Comparison of ENCODE assay signal across 8 mouse cellular contexts in genomic region chr2:61711108-61712040, GRCm38 (mm10). TPM values are rescaled to one million over a fixed set of nuclear protein-coding genes. Genes with fewer than 3 reads are reported as not detected.
DNase-seq lines count a peak whose midpoint lies in the region; ATAC-seq and TF ChIP-seq lines count a peak whose summit lies in the region.

Gene Psmd14 (plus strand): TSS chr2:61711694.

- peak within 1 kb of the TSS; percentile 80 for H3K4me2 ChIP-seq in embryonic facial prominence, embryonic 13.5 days
- H3K4me2 ChIP-seq in limb, embryonic 13.5 days (replicated peaks): peak within 1 kb of the TSS; percentile 77
- H3K4me2 ChIP-seq in midbrain, embryonic 16.5 days (ENCODE audit: low read length): peak within 1 kb of the TSS; percentile 77

- no peak for TF ChIP-seq EP300 in heart, adult 2 months (IDR thresholded peaks at IDR 0.05; ENCODE audit: insufficient read depth, low read depth, low read length)

- H3K27ac ChIP-seq in embryonic facial prominence, embryonic 13.5 days: peak within 1 kb of the TSS; percentile 86
- peak within 1 kb of the TSS; percentile 78 for H3K27ac ChIP-seq in heart, adult 2 months
- peak within 1 kb of the TSS; percentile 79 for H3K27ac ChIP-seq in limb, embryonic 13.5 days
- peak within 1 kb of the TSS; percentile 81 for H3K27ac ChIP-seq in midbrain, embryonic 16.5 days (ENCODE audit: low read length)

- peaks cover 6% of the 10 kb centered on the region for H3K79me2 ChIP-seq in heart, adult 2 months (replicated peaks; ENCODE audit: control insufficient read depth, insufficient read depth, low read length)

- no peaks in the 10 kb centered on the region for H3K36me3 ChIP-seq in embryonic facial prominence, embryonic 13.5 days
- 0 out of 2 replicates have a peak, but pooled peaks cover 2% of the 10 kb centered on the region for H3K36me3 ChIP-seq in heart, adult 2 months (ENCODE audit: control insufficient read depth, insufficient read depth, low read length)
- H3K36me3 ChIP-seq in limb, embryonic 13.5 days: no peaks in the 10 kb centered on the region
- H3K36me3 ChIP-seq in midbrain, embryonic 16.5 days (ENCODE audit: control insufficient read depth, insufficient read depth, low read length): no peaks in the 10 kb centered on the region

- H3K4me3 ChIP-seq in embryonic facial prominence, embryonic 13.5 days: peak within 1 kb of the TSS; percentile 93
- H3K4me3 ChIP-seq in heart, adult 2 months: peak within 1 kb of the TSS; percentile 97
- H3K4me3 ChIP-seq in limb, embryonic 13.5 days: peak within 1 kb of the TSS; percentile 82
- peak within 1 kb of the TSS; percentile 67 for H3K4me3 ChIP-seq in midbrain, embryonic 16.5 days (ENCODE audit: low read depth, low read length)

- TF ChIP-seq POLR2A in heart, adult 2 months (IDR thresholded peaks at IDR 0.05; ENCODE audit: insufficient read depth, low read depth, low read length): peak; percentile 71

- peak within 1 kb of the TSS; percentile 96 for H3K9ac ChIP-seq in embryonic facial prominence, embryonic 13.5 days
- H3K9ac ChIP-seq in heart, adult 2 months (ENCODE audit: low read depth, low read length): peak within 1 kb of the TSS; percentile 95
- H3K9ac ChIP-seq in limb, embryonic 13.5 days: peak within 1 kb of the TSS; percentile 87
- H3K9ac ChIP-seq in midbrain, embryonic 16.5 days (ENCODE audit: low read depth, low read length): peak within 1 kb of the TSS; percentile 80

- H3K4me1 ChIP-seq in embryonic facial prominence, embryonic 13.5 days: peaks cover 10% of the 10 kb centered on the region
- peaks cover 2% of the 10 kb centered on the region for H3K4me1 ChIP-seq in heart, adult 2 months (ENCODE audit: control insufficient read depth, insufficient read depth, low read length)
- peaks cover 10% of the 10 kb centered on the region for H3K4me1 ChIP-seq in limb, embryonic 13.5 days
- peaks cover 14% of the 10 kb centered on the region for H3K4me1 ChIP-seq in midbrain, embryonic 16.5 days (ENCODE audit: control insufficient read depth, insufficient read depth, low read length)

- 4% methylated on average over 46 of the region's 52 CpGs for WGBS in embryonic facial prominence, embryonic 13.5 days
- 5% methylated on average over 47 of the region's 52 CpGs for WGBS in heart, adult 2 months
- WGBS in limb, embryonic 13.5 days: 6% methylated on average over 47 of the region's 52 CpGs
- 5% methylated on average over 42 of the region's 52 CpGs for WGBS in midbrain, embryonic 16.5 days

- no peak for TF ChIP-seq CTCF in heart, adult 2 months (IDR thresholded peaks at IDR 0.05)

- no peaks in the 10 kb centered on the region for H3K9me3 ChIP-seq in embryonic facial prominence, embryonic 13.5 days
- no peaks in the 10 kb centered on the region for H3K9me3 ChIP-seq in limb, embryonic 13.5 days
- H3K9me3 ChIP-seq in midbrain, embryonic 16.5 days (replicated peaks; ENCODE audit: control insufficient read depth, low read length, poor library complexity, severe bottlenecking): no peaks in the 10 kb centered on the region

- intact Hi-C loops in heart, adult 2 months (cut with DNase I): loop anchor here (5.0 kb wide), 2 partner anchors 101 to 119 kb away; no protein-coding TSS in a partner anchor

- ATAC-seq in embryonic facial prominence, embryonic 13.5 days (ENCODE audit: insufficient number of reproducible peaks, insufficient read depth, low FRiP score, low TSS enrichment, low read depth): peak; percentile 93
- peak; percentile 95 for ATAC-seq in limb, embryonic 13.5 days (ENCODE audit: low FRiP score, low read depth)
- ATAC-seq in midbrain, embryonic 16.5 days: peak; percentile 97

- peak; percentile 96 for DNase-seq in 3134 (ENCODE audit: extremely low read depth, insufficient read length, low spot score)
- DNase-seq in adrenal gland, postnatal 36 days: peak; percentile 91 to 95
- peak; percentile 89 to 91 for DNase-seq in heart, adult 2 months
- DNase-seq in kidney, adult 8-10 months: peak; percentile 85 to 87
- peak; percentile 83 to 90 for DNase-seq in spleen, postnatal 10 days (ENCODE audit: low spot score in 2 of 2)

- no peaks in the 10 kb centered on the region for H3K27me3 ChIP-seq in embryonic facial prominence, embryonic 13.5 days
- no peaks in the 10 kb centered on the region; the same call in 1 of the 2 replicates for H3K27me3 ChIP-seq in heart, adult 2 months (ENCODE audit: control insufficient read depth, insufficient read depth, low read length)
- no peaks in the 10 kb centered on the region for H3K27me3 ChIP-seq in limb, embryonic 13.5 days
- H3K27me3 ChIP-seq in midbrain, embryonic 16.5 days (ENCODE audit: control insufficient read depth, insufficient read depth, low read depth, low read length): no peaks in the 10 kb centered on the region

RNA-seq across cellular contexts. Expression of gene Psmd14, which starts in this region (rescaled TPM):
- 100 to 1,000 TPM in 1 of 2 experiments, 10 to 100 TPM in 1; 97.0 to 112 TPM for total RNA-seq in adrenal gland, postnatal 36 days (2021)
- 179 and 200 TPM in 2 replicates for polyA plus RNA-seq in embryonic facial prominence, embryonic 13.5 days (2015; fragmentation: Nextera tagmentation; extraction: Ambion mirVana)
- 10 to 100 TPM; 47.1 to 47.7 TPM for total RNA-seq in heart, adult 2 months (2021)
- 19.2 and 34.5 TPM in 2 replicates for polyA plus RNA-seq in heart, adult 2 months (2012; rRNA removed)
- polyA plus RNA-seq in limb, embryonic 13.5 days (2015; fragmentation: Nextera tagmentation; extraction: Ambion mirVana): 184 and 190 TPM in 2 replicates
- polyA plus RNA-seq in midbrain, embryonic 16.5 days (2015; fragmentation: Nextera tagmentation; extraction: Ambion mirVana): 192 and 195 TPM in 2 replicates

Comparison
In these comparisons a context has a peak if more than half of its experiments do, and no peak if none do; other contexts are left out.
1. Peak in every context shown above with its lines: DNase-seq, ATAC-seq, H3K4me3 ChIP-seq and H3K27ac ChIP-seq.